Mouse (Mus musculus): ENCODE results near the gene Rab3d. TPM values are rescaled to one million over a fixed set of nuclear protein-coding genes. Genes with fewer than 3 reads are reported as not detected.
A peak's percentile ranks its signal among the peaks of the same experiment; 100 is the strongest.
"Not testable (repeated sequence)": the region's sequence is repeated elsewhere in the genome, so short reads cannot be mapped to it uniquely, and the experiment has no call there.

Gene Rab3d
- polyA plus RNA-seq, 1 experiment from 2014 or later = 5.6 TPM

GRCm38 (mm10) chr9:21869290-21869689 is 48.7 kb downstream of the Rab3d start:
- H3K4me3 ChIP-seq (ENCODE audit: low read depth, low read length); H3K4me1 ChIP-seq (ENCODE audit: control insufficient read depth, insufficient read depth, low read length); H3K9ac ChIP-seq (ENCODE audit: low read depth, low read length); H3K27ac ChIP-seq (ENCODE audit: low read depth, low read length); H3K27me3 ChIP-seq (ENCODE audit: control insufficient read depth, insufficient read depth, low read length); H3K4me2 ChIP-seq; H3K9me3 ChIP-seq (replicated peaks; ENCODE audit: control insufficient read depth, low read length); H3K36me3 ChIP-seq (ENCODE audit: control insufficient read depth, insufficient read depth, low read length); ATAC-seq (replicated peaks; ENCODE audit: insufficient number of reproducible peaks, low FRiP score, low TSS enrichment): not testable (repeated sequence)
- 54% methylated on average over 7 of the region's 7 CpGs for WGBS (ENCODE audit: insufficient replicate concordance)

GRCm38 (mm10) chr9:21867726-21868125 is 50.3 kb downstream of the Rab3d start:
- Histone ChIP-seq H3K4me3 (ENCODE audit: low read depth, low read length) (no peak overlapping the region), H3K9ac (ENCODE audit: low read depth, low read length) (no peak overlapping the region), H3K9me3 (replicated peaks; ENCODE audit: control insufficient read depth, low read length) (no peaks in the 10 kb centered on the region), H3K27me3 (ENCODE audit: control insufficient read depth, insufficient read depth, low read length) (no peaks in the 10 kb centered on the region), H3K36me3 (ENCODE audit: control insufficient read depth, insufficient read depth, low read length) (no peaks in the 10 kb centered on the region), H3K27ac (ENCODE audit: low read depth, low read length) (no peak overlapping the region), H3K4me1 (ENCODE audit: control insufficient read depth, insufficient read depth, low read length) (peaks cover 4% of the 10 kb centered on the region; the same call in 1 of the 2 replicates), H3K4me2 (no peak overlapping the region)
- ATAC-seq (replicated peaks; ENCODE audit: insufficient number of reproducible peaks, low FRiP score, low TSS enrichment) = no peak
- 84% methylated on average over 3 of the region's 3 CpGs for WGBS (ENCODE audit: insufficient replicate concordance)

- WGBS (ENCODE audit: insufficient replicate concordance) = 58% methylated on average over 2 of the region's 2 CpGs
- ATAC-seq (replicated peaks; ENCODE audit: insufficient number of reproducible peaks, low FRiP score, low TSS enrichment) = no peak
These were observed 51.4 kb downstream of the Rab3d start for GRCm38 (mm10) chr9:21866641-21867040.

GRCm38 (mm10) chr9:21865673-21866398 is 52.2 kb downstream of the Rab3d start:
- WGBS (ENCODE audit: insufficient replicate concordance) = 62% methylated on average over 5 of the region's 5 CpGs

More at GRCm38 (mm10) chr9:21866641-21867040, 51.4 kb downstream of the Rab3d start:
- Histone ChIP-seq H3K27me3 (ENCODE audit: control insufficient read depth, insufficient read depth, low read length) (no peaks in the 10 kb centered on the region), H3K4me1 (ENCODE audit: control insufficient read depth, insufficient read depth, low read length) (peaks cover 4% of the 10 kb centered on the region; the same call in 1 of the 2 replicates), H3K9ac (ENCODE audit: low read depth, low read length) (no peak overlapping the region), H3K4me3 (ENCODE audit: low read depth, low read length) (no peak overlapping the region), H3K4me2 (no peak overlapping the region), H3K36me3 (ENCODE audit: control insufficient read depth, insufficient read depth, low read length) (no peaks in the 10 kb centered on the region), H3K27ac (ENCODE audit: low read depth, low read length) (no peak overlapping the region), H3K9me3 (replicated peaks; ENCODE audit: control insufficient read depth, low read length) (no peaks in the 10 kb centered on the region)

GRCm38 (mm10) chr9:21862181-21862580 is 55.8 kb downstream of the Rab3d start:
- Histone ChIP-seq H3K27ac (ENCODE audit: low read depth, low read length) (no peak overlapping the region), H3K4me2 (no peak overlapping the region), H3K9ac (ENCODE audit: low read depth, low read length) (no peak overlapping the region), H3K9me3 (replicated peaks; ENCODE audit: control insufficient read depth, low read length) (no peaks in the 10 kb centered on the region), H3K4me1 (ENCODE audit: control insufficient read depth, insufficient read depth, low read length) (peaks cover 4% of the 10 kb centered on the region; the same call in 1 of the 2 replicates), H3K4me3 (ENCODE audit: low read depth, low read length) (no peak overlapping the region), H3K36me3 (ENCODE audit: control insufficient read depth, insufficient read depth, low read length) (no peaks in the 10 kb centered on the region), H3K27me3 (ENCODE audit: control insufficient read depth, insufficient read depth, low read length) (no peaks in the 10 kb centered on the region)
- no peak for ATAC-seq (replicated peaks; ENCODE audit: insufficient number of reproducible peaks, low FRiP score, low TSS enrichment)
- 87% methylated on average over 1 of the region's 1 CpGs for WGBS (ENCODE audit: insufficient replicate concordance)

More at GRCm38 (mm10) chr9:21865673-21866398, 52.2 kb downstream of the Rab3d start:
- Histone ChIP-seq H3K4me3 (ENCODE audit: low read depth, low read length) (no peak overlapping the region), H3K4me1 (ENCODE audit: control insufficient read depth, insufficient read depth, low read length) (peaks cover 4% of the 10 kb centered on the region; the same call in 1 of the 2 replicates), H3K36me3 (ENCODE audit: control insufficient read depth, insufficient read depth, low read length) (no peaks in the 10 kb centered on the region), H3K27ac (ENCODE audit: low read depth, low read length) (no peak overlapping the region), H3K9me3 (replicated peaks; ENCODE audit: control insufficient read depth, low read length) (no peaks in the 10 kb centered on the region), H3K4me2 (no peak overlapping the region), H3K9ac (ENCODE audit: low read depth, low read length) (no peak overlapping the region), H3K27me3 (ENCODE audit: control insufficient read depth, insufficient read depth, low read length) (no peaks in the 10 kb centered on the region)
- ATAC-seq (replicated peaks; ENCODE audit: insufficient number of reproducible peaks, low FRiP score, low TSS enrichment) = no peak

- WGBS (ENCODE audit: insufficient replicate concordance) = 59% methylated on average over 6 of the region's 6 CpGs
These were observed 57.6 kb downstream of the Rab3d start for GRCm38 (mm10) chr9:21860349-21860748.

GRCm38 (mm10) chr9:21859606-21860005 is 58.4 kb downstream of the Rab3d start:
- no peak overlapping the region for H3K27ac ChIP-seq (ENCODE audit: low read depth, low read length)
- H3K9ac ChIP-seq (ENCODE audit: low read depth, low read length) = no peak overlapping the region
- no peaks in the 10 kb centered on the region for H3K4me1 ChIP-seq (ENCODE audit: control insufficient read depth, insufficient read depth, low read length)
- no peaks in the 10 kb centered on the region for H3K9me3 ChIP-seq (replicated peaks; ENCODE audit: control insufficient read depth, low read length)
- 89% methylated on average over 3 of the region's 3 CpGs for WGBS (ENCODE audit: insufficient replicate concordance)
- no peaks in the 10 kb centered on the region for H3K27me3 ChIP-seq (ENCODE audit: control insufficient read depth, insufficient read depth, low read length)
- ATAC-seq (replicated peaks; ENCODE audit: insufficient number of reproducible peaks, low FRiP score, low TSS enrichment) = no peak
- H3K36me3 ChIP-seq (ENCODE audit: control insufficient read depth, insufficient read depth, low read length) = no peaks in the 10 kb centered on the region
- no peak overlapping the region for H3K4me3 ChIP-seq (ENCODE audit: low read depth, low read length)
- H3K4me2 ChIP-seq = no peak overlapping the region

More at GRCm38 (mm10) chr9:21860349-21860748, 57.6 kb downstream of the Rab3d start:
- H3K4me1 ChIP-seq (ENCODE audit: control insufficient read depth, insufficient read depth, low read length); H3K27me3 ChIP-seq (ENCODE audit: control insufficient read depth, insufficient read depth, low read length); H3K36me3 ChIP-seq (ENCODE audit: control insufficient read depth, insufficient read depth, low read length); H3K4me2 ChIP-seq; H3K4me3 ChIP-seq (ENCODE audit: low read depth, low read length); ATAC-seq (replicated peaks; ENCODE audit: insufficient number of reproducible peaks, low FRiP score, low TSS enrichment); H3K9me3 ChIP-seq (replicated peaks; ENCODE audit: control insufficient read depth, low read length); H3K27ac ChIP-seq (ENCODE audit: low read depth, low read length); H3K9ac ChIP-seq (ENCODE audit: low read depth, low read length): not testable (repeated sequence)

- H3K4me2 ChIP-seq = no peak overlapping the region
- H3K4me1 ChIP-seq (ENCODE audit: control insufficient read depth, insufficient read depth, low read length) = no peaks in the 10 kb centered on the region
- 47% methylated on average over 6 of the region's 6 CpGs for WGBS (ENCODE audit: insufficient replicate concordance)
- no peak overlapping the region for H3K4me3 ChIP-seq (ENCODE audit: low read depth, low read length)
- no peaks in the 10 kb centered on the region for H3K36me3 ChIP-seq (ENCODE audit: control insufficient read depth, insufficient read depth, low read length)
- ATAC-seq (replicated peaks; ENCODE audit: insufficient number of reproducible peaks, low FRiP score, low TSS enrichment) = peak; percentile 78
- no peaks in the 10 kb centered on the region for H3K27me3 ChIP-seq (ENCODE audit: control insufficient read depth, insufficient read depth, low read length)
- peak overlapping the region; percentile 51 for H3K27ac ChIP-seq (ENCODE audit: low read depth, low read length)
- no peak overlapping the region for H3K9ac ChIP-seq (ENCODE audit: low read depth, low read length)
- H3K9me3 ChIP-seq (replicated peaks; ENCODE audit: control insufficient read depth, low read length) = no peaks in the 10 kb centered on the region
These were observed 59.9 kb downstream of the Rab3d start for GRCm38 (mm10) chr9:21858084-21858483.

GRCm38 (mm10) chr9:21857501-21857900 is 60.5 kb downstream of the Rab3d start:
- H3K27ac ChIP-seq (ENCODE audit: low read depth, low read length) = peak overlapping the region; percentile 51
- ATAC-seq (replicated peaks; ENCODE audit: insufficient number of reproducible peaks, low FRiP score, low TSS enrichment) = no peak
- no peaks in the 10 kb centered on the region for H3K9me3 ChIP-seq (replicated peaks; ENCODE audit: control insufficient read depth, low read length)
- no peaks in the 10 kb centered on the region for H3K4me1 ChIP-seq (ENCODE audit: control insufficient read depth, insufficient read depth, low read length)
- no peak overlapping the region for H3K9ac ChIP-seq (ENCODE audit: low read depth, low read length)
- no peaks in the 10 kb centered on the region for H3K27me3 ChIP-seq (ENCODE audit: control insufficient read depth, insufficient read depth, low read length)
- H3K4me3 ChIP-seq (ENCODE audit: low read depth, low read length) = no peak overlapping the region
- no peaks in the 10 kb centered on the region for H3K36me3 ChIP-seq (ENCODE audit: control insufficient read depth, insufficient read depth, low read length)
- H3K4me2 ChIP-seq = no peak overlapping the region
- WGBS (ENCODE audit: insufficient replicate concordance) = 50% methylated on average over 2 of the region's 2 CpGs

Data from heart, embryonic 11.5 days (tissue).